Mouse (Mus musculus) olfactory bulb, adult 2 months (tissue): Measurements from ENCODE around the gene Gabrb1.

ENCODE experiments used
- CTCF ChIP-seq: fragments of 200-500 bp; IDR thresholded peaks from 2 replicates; pipeline ENCODE4 v1.5.1; 2012; ENCODE audit warnings: low read depth, mild to moderate bottlenecking, low read length, moderate library complexity; ENCODE audit not compliant: insufficient read depth
- POLR2A ChIP-seq: fragments of 200-500 bp; IDR thresholded peaks from 2 replicates; pipeline ENCODE4 v1.6.1; 2012; ENCODE audit warnings: mild to moderate bottlenecking, low read depth, low read length, moderate library complexity; ENCODE audit not compliant: insufficient read depth

DNA sequence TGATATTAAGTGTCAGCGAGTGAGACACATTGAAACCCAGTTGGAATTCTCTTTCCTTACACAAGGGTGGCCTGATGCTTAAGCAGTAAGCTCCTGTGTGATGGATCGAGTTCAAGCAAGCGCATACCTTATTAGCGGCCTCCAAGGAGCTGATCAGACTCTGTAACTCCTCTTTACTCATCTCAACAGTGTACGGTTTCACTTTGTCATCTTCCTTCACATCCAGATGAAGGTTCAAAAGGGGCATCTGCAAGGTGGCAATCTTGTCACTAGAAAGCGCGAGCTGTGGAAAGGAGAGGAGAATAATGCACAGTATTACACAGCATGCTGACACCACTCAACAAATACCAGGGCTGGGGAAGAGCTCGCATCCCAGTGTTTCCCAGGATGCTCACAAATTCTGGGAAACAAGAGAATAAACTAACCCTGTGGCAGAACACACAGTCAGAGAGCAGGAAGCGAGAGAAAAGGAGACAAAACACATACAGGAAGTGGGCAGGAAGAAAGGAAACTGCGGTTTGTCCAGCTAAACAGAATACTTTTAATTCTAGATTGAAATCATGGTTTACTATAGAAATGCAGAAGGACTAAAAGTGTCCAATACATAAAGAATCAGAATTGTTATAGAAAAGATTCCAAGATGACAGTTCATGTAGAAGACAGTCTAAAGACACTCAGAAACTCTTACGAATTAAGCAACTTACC, 503.0 kb downstream of the Gabrb1 start:
- TF ChIP-seq CTCF (no peak), POLR2A (no peak)
